Mouse (Mus musculus): ENCODE results near the gene Slc9a8. TPM values are rescaled to one million over a fixed set of nuclear protein-coding genes. Genes with fewer than 3 reads are reported as not detected.
A peak's percentile ranks its signal among the peaks of the same experiment; 100 is the strongest.

Gene Slc9a8
- polyA plus RNA-seq, 1 experiment from 2014 or later: 21.4 TPM

DNA sequence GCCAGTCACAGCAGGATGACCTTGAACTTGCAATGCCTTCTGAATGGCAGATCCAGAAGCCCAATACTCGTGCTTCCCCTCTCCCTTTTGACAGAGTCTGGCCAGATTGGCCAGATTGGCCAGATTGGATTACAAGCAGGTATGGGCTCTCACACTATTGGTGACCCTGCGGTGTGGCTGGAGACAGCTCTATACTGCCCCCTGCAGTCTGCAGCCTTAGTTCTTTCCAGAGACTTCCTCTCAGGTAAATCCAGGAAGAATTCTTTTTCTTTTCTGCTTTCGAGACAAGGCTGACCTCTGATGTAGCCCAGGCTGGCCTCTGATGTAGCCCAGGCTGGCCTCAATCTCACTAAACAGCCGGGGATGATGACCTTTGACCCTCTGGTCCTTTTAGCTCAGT, 3.8 kb upstream of the Slc9a8 start:
- Histone ChIP-seq H3K4me1 (peaks cover 15% of the 10 kb centered on the region), H3K4me2 (no peak overlapping the region), H3K9me3 (no peaks in the 10 kb centered on the region), H3K9ac (no peak overlapping the region), H3K27ac (no peak overlapping the region), H3K4me3 (no peak overlapping the region), H3K36me3 (no peaks in the 10 kb centered on the region), H3K27me3 (no peaks in the 10 kb centered on the region)
- ATAC-seq (ENCODE audit: borderline replicate concordance, extremely low read depth, low FRiP score, low TSS enrichment): no peak
- 29% methylated on average over 4 of the region's 4 CpGs for WGBS

DNA sequence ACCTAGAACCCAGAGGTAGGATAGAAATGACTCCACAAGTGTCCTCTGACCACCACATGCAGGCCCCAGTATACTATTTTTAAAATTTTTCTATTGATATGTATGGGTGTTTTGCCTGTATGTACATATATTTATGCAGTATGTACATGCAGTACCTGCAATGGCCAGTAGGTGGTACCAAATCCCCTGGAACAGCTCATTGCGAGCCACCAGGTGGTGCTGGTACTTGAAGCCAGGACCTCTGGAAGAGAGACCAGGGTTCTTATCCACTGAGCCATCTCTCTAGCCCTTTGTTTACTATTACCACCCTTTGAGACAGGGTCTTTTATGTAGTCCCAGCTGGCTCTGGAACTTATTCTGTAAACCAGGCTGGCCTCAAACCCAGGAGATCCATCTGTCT, 2.3 kb upstream of the Slc9a8 start:
- peaks cover 19% of the 10 kb centered on the region for H3K4me1 ChIP-seq
- H3K9ac ChIP-seq: no peak overlapping the region
- no peak overlapping the region for H3K4me3 ChIP-seq
- H3K27me3 ChIP-seq: no peaks in the 10 kb centered on the region
- H3K36me3 ChIP-seq: peaks cover 6% of the 10 kb centered on the region
- H3K27ac ChIP-seq: no peak overlapping the region
- no peaks in the 10 kb centered on the region for H3K9me3 ChIP-seq
- ATAC-seq (ENCODE audit: borderline replicate concordance, extremely low read depth, low FRiP score, low TSS enrichment): no peak
- no peak overlapping the region for H3K4me2 ChIP-seq
- WGBS: 24% methylated on average over 1 of the region's 1 CpGs

DNA sequence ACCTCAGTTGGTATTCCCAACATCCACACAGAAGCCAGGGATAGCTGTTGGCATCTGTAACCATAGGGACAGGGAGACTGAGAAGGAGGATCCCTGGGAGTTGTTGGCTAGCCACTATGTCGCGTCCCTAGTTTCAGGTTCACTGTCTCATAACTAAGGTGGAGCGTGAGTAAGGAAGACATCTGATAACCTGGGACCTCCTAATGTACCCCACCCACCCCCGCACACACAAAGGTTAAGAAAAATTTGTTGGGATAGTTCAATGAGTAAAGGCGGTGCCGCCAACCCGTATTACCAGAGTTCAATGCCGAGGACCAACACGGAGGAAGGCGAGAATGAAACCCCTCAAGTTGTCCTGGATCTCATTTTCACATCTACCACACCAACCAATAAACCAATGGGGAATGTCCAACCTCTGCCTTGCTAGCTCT, 686 bp upstream of the Slc9a8 start:
- no peaks in the 10 kb centered on the region for H3K9me3 ChIP-seq
- peaks cover 22% of the 10 kb centered on the region for H3K36me3 ChIP-seq
- 11% methylated on average over 10 of the region's 10 CpGs for WGBS
- H3K27me3 ChIP-seq: no peaks in the 10 kb centered on the region
- peak overlapping the region; percentile 98 for H3K27ac ChIP-seq
- peak overlapping the region; percentile 82 for H3K4me2 ChIP-seq
- peaks cover 19% of the 10 kb centered on the region for H3K4me1 ChIP-seq
- H3K9ac ChIP-seq: peak overlapping the region; percentile 95
- H3K4me3 ChIP-seq: peak overlapping the region; percentile 93
- ATAC-seq (ENCODE audit: borderline replicate concordance, extremely low read depth, low FRiP score, low TSS enrichment): no peak

DNA sequence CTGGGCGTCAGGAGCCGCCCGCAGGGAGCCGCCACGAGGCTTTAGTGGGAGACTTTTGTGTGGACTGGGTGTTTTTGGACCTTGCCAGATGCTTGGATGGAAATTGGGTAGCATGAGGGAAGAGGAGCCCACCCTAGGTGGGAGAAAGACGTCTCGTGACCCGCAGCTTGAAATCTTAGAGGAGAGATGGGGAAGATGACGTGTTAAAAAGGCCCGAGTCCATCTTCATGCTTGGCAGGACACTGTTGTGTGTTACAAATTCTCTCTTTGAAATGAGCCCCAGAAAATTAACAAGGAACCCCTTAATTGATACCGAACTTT, 598 bp downstream of the Slc9a8 start:
- Histone ChIP-seq H3K27me3 (no peaks in the 10 kb centered on the region), H3K36me3 (peaks cover 35% of the 10 kb centered on the region), H3K27ac (peak overlapping the region; percentile 98), H3K4me1 (peaks cover 19% of the 10 kb centered on the region), H3K4me2 (peak overlapping the region; percentile 82), H3K9me3 (no peaks in the 10 kb centered on the region), H3K9ac (peak overlapping the region; percentile 95), H3K4me3 (peak overlapping the region; percentile 93)
- 7% methylated on average over 11 of the region's 11 CpGs for WGBS
- no peak for ATAC-seq (ENCODE audit: borderline replicate concordance, extremely low read depth, low FRiP score, low TSS enrichment)

DNA sequence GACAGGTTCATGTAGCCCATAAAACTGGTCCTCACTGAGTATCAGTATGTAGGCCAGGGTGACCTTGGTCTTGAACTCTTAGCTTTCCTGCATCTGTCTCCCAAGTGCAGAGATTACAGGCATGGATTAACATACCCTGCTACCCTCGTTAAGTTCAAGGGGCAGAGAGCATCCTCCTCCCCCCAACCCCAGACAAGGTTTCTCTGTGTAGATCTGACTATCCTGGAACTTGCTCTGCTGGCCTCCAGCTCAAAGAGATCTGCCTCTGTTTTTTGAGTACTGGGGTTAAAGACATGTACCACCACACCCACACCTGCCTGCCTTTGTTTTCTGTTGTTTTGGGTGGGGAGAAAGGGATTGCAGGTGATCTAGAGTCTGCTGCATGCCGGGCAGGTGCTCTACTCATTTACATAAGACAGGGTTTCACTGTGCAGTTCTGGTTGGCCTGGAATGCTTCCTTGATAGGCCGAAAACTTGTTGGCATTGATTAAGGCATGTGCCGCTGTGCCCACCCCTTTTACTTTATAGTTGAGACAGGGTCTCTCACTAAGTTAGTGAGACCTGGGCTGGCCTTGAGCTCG, 1.6 kb downstream of the Slc9a8 start:
- WGBS: 84% methylated on average over 5 of the region's 5 CpGs
- Histone ChIP-seq H3K27ac (no peak overlapping the region), H3K4me2 (no peak overlapping the region), H3K9ac (no peak overlapping the region), H3K27me3 (no peaks in the 10 kb centered on the region), H3K36me3 (peaks cover 45% of the 10 kb centered on the region), H3K4me3 (no peak overlapping the region), H3K9me3 (no peaks in the 10 kb centered on the region), H3K4me1 (peaks cover 19% of the 10 kb centered on the region)
- no peak for ATAC-seq (ENCODE audit: borderline replicate concordance, extremely low read depth, low FRiP score, low TSS enrichment)

DNA sequence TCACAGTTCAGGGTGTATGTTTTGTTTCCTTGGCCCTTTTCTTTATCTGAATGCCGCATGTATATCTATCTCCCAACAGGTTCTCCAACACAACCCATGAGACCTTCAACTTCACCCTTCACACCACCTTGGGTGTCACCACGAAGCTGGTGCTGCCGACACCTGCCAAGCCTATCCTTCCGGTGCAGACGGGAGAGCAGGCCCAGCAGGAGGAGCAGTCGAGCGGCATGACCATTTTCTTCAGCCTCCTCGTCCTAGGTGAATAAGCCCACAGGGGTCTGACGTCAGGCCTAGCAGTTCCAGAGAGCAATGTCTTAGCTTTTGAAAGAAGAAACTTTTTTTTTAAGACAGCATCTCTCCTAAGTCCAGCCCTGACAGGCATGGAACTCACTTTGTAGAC, 2.5 kb downstream of the Slc9a8 start:
- no peak overlapping the region for H3K27ac ChIP-seq
- no peaks in the 10 kb centered on the region for H3K27me3 ChIP-seq
- H3K4me2 ChIP-seq: no peak overlapping the region
- H3K9me3 ChIP-seq: no peaks in the 10 kb centered on the region
- no peak overlapping the region for H3K4me3 ChIP-seq
- peaks cover 49% of the 10 kb centered on the region for H3K36me3 ChIP-seq
- H3K9ac ChIP-seq: no peak overlapping the region
- WGBS: 80% methylated on average over 9 of the region's 9 CpGs
- no peak for ATAC-seq (ENCODE audit: borderline replicate concordance, extremely low read depth, low FRiP score, low TSS enrichment)
- H3K4me1 ChIP-seq: peaks cover 19% of the 10 kb centered on the region

DNA sequence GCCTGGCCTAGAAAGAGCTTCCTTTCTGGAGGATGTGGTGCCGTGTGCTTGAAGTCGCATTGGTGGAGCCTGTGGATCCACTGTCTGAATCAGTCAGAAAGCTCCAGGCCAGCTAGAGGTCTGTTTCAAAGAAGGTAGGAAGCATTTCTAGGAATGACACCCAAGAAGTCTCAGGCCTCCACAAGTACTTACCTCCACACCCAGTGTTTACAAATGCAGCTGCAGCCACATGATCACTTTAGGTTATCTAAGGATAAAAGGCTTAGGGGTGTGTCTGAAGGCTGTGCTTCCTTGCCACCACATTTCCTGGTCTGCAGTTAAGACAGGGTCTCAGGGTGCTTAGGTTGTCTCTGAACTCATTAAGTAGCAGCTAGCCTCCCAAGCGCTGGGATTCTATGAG, 3.0 kb downstream of the Slc9a8 start:
- no peak overlapping the region for H3K27ac ChIP-seq
- no peak overlapping the region for H3K4me2 ChIP-seq
- H3K4me1 ChIP-seq: peaks cover 19% of the 10 kb centered on the region
- no peak overlapping the region for H3K9ac ChIP-seq
- H3K27me3 ChIP-seq: no peaks in the 10 kb centered on the region
- H3K4me3 ChIP-seq: no peak overlapping the region
- 92% methylated on average over 3 of the region's 3 CpGs for WGBS
- H3K36me3 ChIP-seq: peaks cover 54% of the 10 kb centered on the region
- no peak for ATAC-seq (ENCODE audit: borderline replicate concordance, extremely low read depth, low FRiP score, low TSS enrichment)
- H3K9me3 ChIP-seq: no peaks in the 10 kb centered on the region

DNA sequence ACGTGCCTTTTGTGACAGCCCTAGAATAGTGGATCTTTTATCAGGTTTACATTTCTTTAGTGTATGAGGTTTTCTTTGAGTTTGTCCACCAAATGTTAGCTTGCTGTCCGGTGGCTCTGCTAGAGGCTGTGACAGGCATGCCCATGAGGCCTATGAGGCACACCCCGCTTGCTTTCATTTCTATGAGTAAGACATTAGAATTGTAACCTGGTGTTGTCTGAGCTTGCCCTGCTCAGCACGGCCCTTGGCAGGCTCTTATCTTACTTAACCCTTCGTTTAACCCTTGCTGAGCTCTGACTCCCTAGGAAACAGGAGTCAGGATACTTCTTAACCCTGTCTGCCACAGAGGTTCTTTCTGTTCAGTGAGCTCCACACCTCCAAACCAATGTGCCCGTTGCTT, 3.9 kb downstream of the Slc9a8 start:
- H3K4me2 ChIP-seq: no peak overlapping the region
- H3K9ac ChIP-seq: no peak overlapping the region
- no peak for ATAC-seq (ENCODE audit: borderline replicate concordance, extremely low read depth, low FRiP score, low TSS enrichment)
- peaks cover 57% of the 10 kb centered on the region for H3K36me3 ChIP-seq
- no peaks in the 10 kb centered on the region for H3K9me3 ChIP-seq
- WGBS: 76% methylated on average over 6 of the region's 6 CpGs
- no peak overlapping the region for H3K27ac ChIP-seq
- H3K27me3 ChIP-seq: no peaks in the 10 kb centered on the region
- H3K4me1 ChIP-seq: peaks cover 14% of the 10 kb centered on the region
- no peak overlapping the region for H3K4me3 ChIP-seq

DNA sequence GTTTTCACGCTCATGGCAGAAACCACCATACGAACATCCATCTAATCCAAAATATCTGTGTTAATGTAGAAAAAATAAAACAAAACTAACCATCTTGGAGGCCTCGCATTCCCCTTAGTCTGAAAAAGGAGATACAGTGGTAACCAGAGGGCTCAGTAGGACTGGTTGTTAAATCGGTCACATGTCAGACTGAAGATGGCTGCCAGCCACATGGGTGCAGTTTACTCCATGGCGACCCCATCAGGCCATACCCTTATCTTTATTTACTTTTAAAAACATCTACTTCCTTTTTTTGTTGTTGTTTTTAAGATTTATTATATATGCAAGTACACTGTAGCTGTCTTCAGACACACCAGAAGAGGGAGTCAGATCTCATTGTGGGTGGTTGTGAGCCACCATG, 8.1 kb downstream of the Slc9a8 start:
- WGBS: 88% methylated on average over 5 of the region's 5 CpGs
- H3K4me2 ChIP-seq: no peak overlapping the region
- H3K36me3 ChIP-seq: peaks cover 58% of the 10 kb centered on the region
- H3K9ac ChIP-seq: no peak overlapping the region
- no peak overlapping the region for H3K4me3 ChIP-seq
- no peak overlapping the region for H3K27ac ChIP-seq
- no peaks in the 10 kb centered on the region for H3K9me3 ChIP-seq
- no peaks in the 10 kb centered on the region for H3K27me3 ChIP-seq
- no peaks in the 10 kb centered on the region for H3K4me1 ChIP-seq
- no peak for ATAC-seq (ENCODE audit: borderline replicate concordance, extremely low read depth, low FRiP score, low TSS enrichment)

DNA sequence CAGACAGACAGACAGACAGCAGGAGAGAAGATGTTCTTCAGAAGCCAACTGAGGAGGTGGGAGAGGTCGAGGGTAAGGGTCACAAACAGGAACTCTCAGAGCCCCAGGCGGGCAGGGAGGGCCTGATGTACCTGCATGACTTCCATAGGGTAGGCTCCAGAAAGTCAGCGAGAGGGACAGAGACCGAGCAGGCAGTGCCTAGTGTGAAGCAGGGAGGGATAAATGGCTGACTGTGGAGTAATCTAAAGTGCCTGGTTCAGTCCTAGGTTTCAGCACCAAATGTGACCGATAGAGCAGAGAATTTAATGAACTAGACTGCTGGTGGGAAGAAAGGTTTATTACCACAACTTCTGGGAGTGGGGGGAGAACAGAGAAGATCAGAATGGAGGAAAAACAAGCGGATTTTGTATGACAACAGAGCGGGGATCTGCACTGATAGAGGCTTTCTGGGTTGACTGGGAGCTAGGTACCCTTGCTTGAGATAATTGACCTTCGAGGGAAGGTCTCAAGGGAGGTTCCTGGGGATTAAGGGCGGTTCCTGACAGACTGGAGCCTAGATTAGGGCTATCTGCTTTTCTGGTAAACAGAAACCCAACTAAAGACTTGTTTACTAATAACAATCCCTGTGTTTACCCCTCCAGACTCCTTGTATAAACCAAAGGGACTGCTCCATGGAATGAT, 9.4 kb downstream of the Slc9a8 start:
- no peak overlapping the region for H3K9ac ChIP-seq
- H3K27ac ChIP-seq: no peak overlapping the region
- H3K9me3 ChIP-seq: no peaks in the 10 kb centered on the region
- no peak overlapping the region for H3K4me3 ChIP-seq
- H3K36me3 ChIP-seq: peaks cover 50% of the 10 kb centered on the region
- H3K27me3 ChIP-seq: no peaks in the 10 kb centered on the region
- ATAC-seq (ENCODE audit: borderline replicate concordance, extremely low read depth, low FRiP score, low TSS enrichment): no peak
- H3K4me2 ChIP-seq: no peak overlapping the region
- H3K4me1 ChIP-seq: no peaks in the 10 kb centered on the region
- WGBS: 62% methylated on average over 9 of the region's 9 CpGs

DNA sequence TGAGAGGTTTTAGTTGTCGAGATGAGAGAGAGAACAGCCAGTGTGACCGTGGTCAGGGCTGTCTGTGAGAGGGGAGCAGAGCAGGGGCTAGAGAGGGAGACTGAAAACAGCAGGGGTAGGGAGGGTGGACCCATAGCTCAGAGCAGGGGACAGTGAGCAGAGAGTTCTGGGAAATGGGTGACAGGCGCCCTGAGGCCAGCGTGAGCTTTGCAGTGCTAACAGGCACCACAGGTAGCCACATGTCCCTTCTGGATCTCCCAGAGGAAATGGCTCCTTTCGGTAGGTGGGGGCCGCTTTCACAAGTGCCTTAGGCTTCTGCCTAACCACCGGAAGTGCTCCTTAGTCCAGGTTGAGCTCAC, 9.9 kb downstream of the Slc9a8 start:
- Histone ChIP-seq H3K4me3 (no peak overlapping the region), H3K27me3 (no peaks in the 10 kb centered on the region), H3K27ac (no peak overlapping the region), H3K9me3 (no peaks in the 10 kb centered on the region), H3K36me3 (peaks cover 45% of the 10 kb centered on the region), H3K4me1 (no peaks in the 10 kb centered on the region), H3K9ac (no peak overlapping the region), H3K4me2 (no peak overlapping the region)
- ATAC-seq (ENCODE audit: borderline replicate concordance, extremely low read depth, low FRiP score, low TSS enrichment): no peak
- 57% methylated on average over 7 of the region's 7 CpGs for WGBS

DNA sequence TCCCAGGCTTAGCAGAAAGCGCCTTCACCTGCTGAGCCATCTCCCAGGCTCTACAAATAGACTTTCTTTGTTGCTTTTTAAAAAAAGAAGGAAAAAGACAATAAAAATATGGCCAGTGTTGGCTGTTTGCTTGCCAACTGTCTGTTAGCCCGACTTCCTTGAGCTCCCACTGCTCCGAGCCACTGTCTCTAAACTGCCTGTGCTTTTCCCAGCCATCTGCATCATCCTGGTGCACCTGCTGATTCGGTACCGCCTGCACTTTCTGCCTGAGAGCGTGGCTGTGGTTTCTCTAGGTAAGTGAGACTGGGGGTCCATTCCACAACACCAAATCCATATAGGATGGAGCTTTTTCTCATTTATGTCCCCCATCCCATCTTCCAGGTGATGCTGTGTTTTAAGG, 13.1 kb downstream of the Slc9a8 start:
- H3K36me3 ChIP-seq: peaks cover 31% of the 10 kb centered on the region
- 93% methylated on average over 6 of the region's 6 CpGs for WGBS

DNA sequence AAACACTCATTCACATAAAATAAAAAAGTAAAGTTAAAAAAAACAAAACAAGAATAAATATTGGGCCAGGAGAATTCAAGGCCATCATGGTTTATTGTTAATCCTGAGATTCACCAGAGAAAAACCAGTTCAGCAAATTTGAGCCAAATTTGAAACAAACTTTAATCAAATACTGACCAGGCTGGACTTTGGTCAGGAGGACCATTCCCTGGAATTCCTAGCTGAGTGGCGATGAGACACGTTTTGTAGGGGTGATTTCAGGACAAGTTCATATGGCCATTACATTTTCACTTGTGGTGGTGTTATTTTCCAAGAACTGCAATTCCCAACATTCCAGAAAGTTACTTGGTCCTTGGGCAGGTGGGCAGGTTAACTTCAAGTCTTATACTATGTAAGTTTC, 14.1 kb downstream of the Slc9a8 start:
- Histone ChIP-seq H3K27me3 (no peaks in the 10 kb centered on the region), H3K4me1 (no peaks in the 10 kb centered on the region), H3K9ac (no peak overlapping the region), H3K27ac (no peak overlapping the region), H3K4me3 (no peak overlapping the region), H3K4me2 (no peak overlapping the region), H3K36me3 (peaks cover 30% of the 10 kb centered on the region), H3K9me3 (no peaks in the 10 kb centered on the region)
- WGBS: 96% methylated on average over 2 of the region's 2 CpGs
- ATAC-seq (ENCODE audit: borderline replicate concordance, extremely low read depth, low FRiP score, low TSS enrichment): no peak

More for the DNA sequence above, 13.1 kb downstream of the Slc9a8 start:
- Histone ChIP-seq H3K27me3 (no peaks in the 10 kb centered on the region), H3K9me3 (no peaks in the 10 kb centered on the region), H3K4me2 (no peak overlapping the region), H3K4me1 (no peaks in the 10 kb centered on the region), H3K27ac (no peak overlapping the region), H3K9ac (no peak overlapping the region), H3K4me3 (no peak overlapping the region)
- no peak for ATAC-seq (ENCODE audit: borderline replicate concordance, extremely low read depth, low FRiP score, low TSS enrichment)

Measured in lung, embryonic 15.5 days (tissue).